Mouse (Mus musculus) bone marrow, adult 2 months (tissue): ENCODE measurements around the gene Hk3. TPM values are rescaled to one million over a fixed set of nuclear protein-coding genes. Genes with fewer than 3 reads are reported as not detected.

ENCODE experiments used
- H3K27ac ChIP-seq: fragments of 200-500 bp; 2 replicates; pipeline ENCODE4 v1.5.1; 2012; ENCODE audit warnings: low read depth, mild to moderate bottlenecking, control low read depth, inconsistent platforms, low read length; ENCODE audit not compliant: control insufficient read depth, poor library complexity, insufficient read depth
- H3K4me1 ChIP-seq: fragments of 200-500 bp; 2 replicates; pipeline ENCODE4 v1.6.1; 2011; ENCODE audit warnings: low read length; ENCODE audit not compliant: control insufficient read depth, insufficient read depth
- H3K4me3 ChIP-seq: fragments of 200-500 bp; replicated peaks from 2 replicates; pipeline ENCODE3; 2011; ENCODE audit warnings: mild to moderate bottlenecking, low read depth, low read length, control low read depth; ENCODE audit not compliant: control insufficient read depth
- CTCF ChIP-seq: fragments of 200-500 bp; IDR thresholded peaks from 2 replicates; pipeline ENCODE4 v1.5.1; 2011; ENCODE audit warnings: low read length, control low read depth; ENCODE audit not compliant: control insufficient read depth, insufficient read depth
- POLR2A ChIP-seq: fragments of 200-500 bp; IDR thresholded peaks from 2 replicates; pipeline ENCODE4 v1.6.1; 2011; ENCODE audit warnings: low read depth, mild to moderate bottlenecking, control low read depth, low read length, borderline replicate concordance; ENCODE audit not compliant: control insufficient read depth
- WGBS: fragments of 180-500 bp; shearing (Covaris S2); methylation state at CpG from one replicate; pipeline ENCODE4 v1.1.7; 2018; 5-methylcytosine and 5-hydroxymethylcytosine counted together
- polyA plus RNA-seq: library from polyadenylated mRNA; stranded (reverse); fragments of >200 nt; gene quantifications from 2 replicates; pipeline ENCODE4 v1.2.4, GENCODE M21; 2011; ENCODE audit warnings: low replicate concordance; ENCODE audit not compliant: missing spikeins, insufficient read depth, insufficient read length

Gene Hk3
- polyA plus RNA-seq, 1 experiment = 96.1 TPM

GRCm38 (mm10) chr13:54994576-54994975 is 26.6 kb downstream of the Hk3 start:
- no peak overlapping the region for H3K27ac ChIP-seq
- WGBS = 70% methylated on average over 4 of the region's 4 CpGs
- TF ChIP-seq CTCF (no peak), POLR2A (no peak)
- no peaks in the 10 kb centered on the region for H3K4me1 ChIP-seq
- H3K4me3 ChIP-seq = no peak overlapping the region

GRCm38 (mm10) chr13:54992215-54992614 is 29.0 kb downstream of the Hk3 start:
- Histone ChIP-seq H3K4me1 (peaks cover 1% of the 10 kb centered on the region), H3K27ac (no peak overlapping the region), H3K4me3 (no peak overlapping the region)
- WGBS = 77% methylated on average over 7 of the region's 7 CpGs
- TF ChIP-seq CTCF (no peak), POLR2A (no peak)

- Histone ChIP-seq H3K4me3 (no peak overlapping the region), H3K27ac (no peak overlapping the region), H3K4me1 (peaks cover 1% of the 10 kb centered on the region)
- TF ChIP-seq POLR2A (no peak), CTCF (no peak)
- 7% methylated on average over 7 of the region's 7 CpGs for WGBS
These were observed 32.9 kb downstream of the Hk3 start for GRCm38 (mm10) chr13:54988181-54988760.

- Histone ChIP-seq H3K4me3 (no peak overlapping the region), H3K27ac (no peak overlapping the region), H3K4me1 (peaks cover 1% of the 10 kb centered on the region)
- 87% methylated on average over 9 of the region's 9 CpGs for WGBS
- TF ChIP-seq CTCF = no peak
- no peak for TF ChIP-seq POLR2A
These were observed 33.8 kb downstream of the Hk3 start for GRCm38 (mm10) chr13:54987405-54987804.

GRCm38 (mm10) chr13:54983614-54984013 is 37.6 kb downstream of the Hk3 start:
- H3K4me3 ChIP-seq = no peak overlapping the region
- H3K27ac ChIP-seq = no peak overlapping the region
- 43% methylated on average over 2 of the region's 2 CpGs for WGBS
- peaks cover 1% of the 10 kb centered on the region for H3K4me1 ChIP-seq
- TF ChIP-seq POLR2A (no peak), CTCF (peak; percentile 39; the same call in 1 of the 2 replicates)

GRCm38 (mm10) chr13:54983001-54983400 is 38.2 kb downstream of the Hk3 start:
- 15% methylated on average over 8 of the region's 8 CpGs for WGBS
- no peak overlapping the region for H3K27ac ChIP-seq
- no peak for TF ChIP-seq POLR2A
- no peak for TF ChIP-seq CTCF
- H3K4me1 ChIP-seq = peaks cover 1% of the 10 kb centered on the region; the same call in 1 of the 2 replicates
- no peak overlapping the region for H3K4me3 ChIP-seq

- H3K4me1 ChIP-seq = no peaks in the 10 kb centered on the region
- no peak overlapping the region for H3K4me3 ChIP-seq
- TF ChIP-seq POLR2A = no peak; the same call in 1 of the 2 replicates
- TF ChIP-seq CTCF = no peak
- WGBS = 82% methylated on average over 12 of the region's 12 CpGs
- no peak overlapping the region for H3K27ac ChIP-seq
These were observed 40.2 kb downstream of the Hk3 start for GRCm38 (mm10) chr13:54980957-54981356.

- Histone ChIP-seq H3K27ac (no peak overlapping the region), H3K4me1 (no peaks in the 10 kb centered on the region), H3K4me3 (no peak overlapping the region)
- 77% methylated on average over 8 of the region's 8 CpGs for whole genome bisulfite sequencing
- TF ChIP-seq CTCF = no peak
- no peak for TF ChIP-seq POLR2A
These were observed 42.4 kb downstream of the Hk3 start for GRCm38 (mm10) chr13:54978804-54979203.

GRCm38 (mm10) chr13:54975546-54975945 is 45.6 kb downstream of the Hk3 start:
- WGBS = 73% methylated on average over 3 of the region's 3 CpGs
- TF ChIP-seq POLR2A (no peak), CTCF (no peak)
- Histone ChIP-seq H3K4me3 (no peak overlapping the region), H3K4me1 (no peaks in the 10 kb centered on the region), H3K27ac (no peak overlapping the region)
